Mouse (Mus musculus) thymus, adult 2 months (tissue): ENCODE measurements at regions not wholly inside any gene's neighbourhood (a gene's known extent, or its start where the extent isn't known, plus 50 kb on each side); places are given as distances from the start of the nearest gene placed in this dataset.

Experiments
- DNase-seq: peaks from one replicate; pipeline ENCODE4 v3.0.0; 2021
- H3K27ac ChIP-seq: fragments of 200-500 bp; 2 replicates; pipeline ENCODE4 v1.5.1; 2012; ENCODE audit warnings: low read length, control low read depth; ENCODE audit not compliant: control insufficient read depth, insufficient read depth
- H3K27me3 ChIP-seq: fragments of 200-500 bp; 2 replicates; pipeline ENCODE4 v1.6.1; 2012; ENCODE audit warnings: mild to moderate bottlenecking, low read length, moderate library complexity, mixed read lengths; ENCODE audit not compliant: control insufficient read depth, insufficient read depth
- H3K36me3 ChIP-seq: fragments of 200-500 bp; 2 replicates; pipeline ENCODE4 v1.6.1; 2012; ENCODE audit warnings: mild to moderate bottlenecking, low read length, moderate library complexity; ENCODE audit not compliant: control insufficient read depth, insufficient read depth
- H3K4me1 ChIP-seq: fragments of 200-500 bp; replicated peaks from 2 replicates; pipeline ENCODE4 v1.6.1; 2012; ENCODE audit warnings: low read length; ENCODE audit not compliant: control insufficient read depth, insufficient read depth
- H3K4me3 ChIP-seq: fragments of 200-500 bp; 2 replicates; pipeline ENCODE4 v1.5.1; 2012; ENCODE audit warnings: mild to moderate bottlenecking, low read length, control low read depth, moderate library complexity; ENCODE audit not compliant: control insufficient read depth, insufficient read depth
- CTCF ChIP-seq: fragments of 200-500 bp; IDR thresholded peaks from 2 replicates; pipeline ENCODE4 v1.5.1; 2012; ENCODE audit warnings: mild to moderate bottlenecking, control low read depth, low read length, moderate library complexity, borderline replicate concordance; ENCODE audit not compliant: control insufficient read depth, poor library complexity, insufficient read depth; ENCODE audit errors: extremely low read depth
- POLR2A ChIP-seq: fragments of 200-500 bp; IDR thresholded peaks from 2 replicates; pipeline ENCODE4 v1.6.1; 2012; ENCODE audit warnings: mild to moderate bottlenecking, low read length, control low read depth, moderate library complexity; ENCODE audit not compliant: control insufficient read depth, poor library complexity, insufficient read depth; ENCODE audit errors: extremely low read depth
- WGBS: fragments of 180-500 bp; shearing (Covaris S2); methylation state at CpG from one replicate; pipeline ENCODE4 v1.1.7; 2018; 5-methylcytosine and 5-hydroxymethylcytosine counted together

GRCm38 (mm10) chr9:43673171-43673680 lies 70.6 kb upstream of the Nectin1 start:
- Histone ChIP-seq H3K27ac (no peak overlapping the region), H3K4me3 (no peak overlapping the region), H3K36me3 (no peaks in the 10 kb centered on the region), H3K27me3 (no peaks in the 10 kb centered on the region), H3K4me1 (no peaks in the 10 kb centered on the region)
- TF ChIP-seq POLR2A = no peak
- no peak for DNase-seq
- 59% methylated on average over 4 of the region's 4 CpGs for WGBS

DNA sequence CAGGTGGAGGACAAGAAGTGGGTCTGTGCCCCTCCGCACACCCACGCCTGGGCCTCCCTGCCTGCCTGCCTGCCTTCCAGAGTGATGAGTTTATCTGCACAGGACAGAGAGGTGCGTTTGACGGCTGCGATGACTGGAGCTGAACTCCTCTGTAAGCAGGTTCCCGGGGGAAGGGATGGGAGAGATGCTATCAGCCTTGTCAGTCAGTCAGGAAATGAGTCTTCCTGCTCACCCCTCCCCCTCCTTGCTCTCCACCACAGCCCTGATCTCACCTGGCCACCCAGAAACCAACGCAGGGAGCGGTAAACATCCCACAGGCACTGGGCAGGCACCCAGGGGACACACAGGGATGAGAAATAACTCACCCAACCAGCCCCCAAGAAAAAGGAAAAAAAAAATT lies 69.5 kb upstream of the Nectin1 start:
- no peak overlapping the region for H3K27ac ChIP-seq
- 48% methylated on average over 8 of the region's 8 CpGs for WGBS
- H3K27me3 ChIP-seq = no peaks in the 10 kb centered on the region
- no peak for TF ChIP-seq CTCF
- no peaks in the 10 kb centered on the region for H3K4me1 ChIP-seq
- H3K36me3 ChIP-seq = no peaks in the 10 kb centered on the region
- DNase-seq = no peak
- H3K4me3 ChIP-seq = no peak overlapping the region

DNA sequence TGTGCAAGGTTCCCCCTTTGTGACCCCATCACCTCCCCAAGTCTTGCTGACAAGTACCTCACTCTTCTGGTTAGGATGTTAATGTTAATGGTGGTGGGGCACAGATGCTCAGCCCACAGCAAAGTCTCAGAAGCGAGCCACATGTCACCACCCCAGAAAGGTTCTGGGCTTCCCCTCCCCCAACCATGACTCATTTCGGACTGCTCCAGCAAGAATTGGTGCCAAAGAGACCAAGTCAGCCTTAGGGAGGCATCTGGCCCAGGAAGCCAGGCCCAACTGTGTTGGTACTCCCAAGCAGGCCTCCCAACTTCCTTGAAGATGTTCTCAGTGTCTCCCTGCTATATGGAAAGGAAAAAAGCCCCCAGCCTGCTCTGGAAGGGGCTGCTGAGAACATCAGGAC lies 67.8 kb upstream of the Nectin1 start:
- Histone ChIP-seq H3K27ac (no peak overlapping the region), H3K36me3 (no peaks in the 10 kb centered on the region), H3K4me1 (no peaks in the 10 kb centered on the region), H3K4me3 (no peak overlapping the region), H3K27me3 (no peaks in the 10 kb centered on the region)
- WGBS = 77% methylated on average over 2 of the region's 2 CpGs
- no peak for TF ChIP-seq POLR2A
- TF ChIP-seq CTCF = no peak
- no peak for DNase-seq

DNA sequence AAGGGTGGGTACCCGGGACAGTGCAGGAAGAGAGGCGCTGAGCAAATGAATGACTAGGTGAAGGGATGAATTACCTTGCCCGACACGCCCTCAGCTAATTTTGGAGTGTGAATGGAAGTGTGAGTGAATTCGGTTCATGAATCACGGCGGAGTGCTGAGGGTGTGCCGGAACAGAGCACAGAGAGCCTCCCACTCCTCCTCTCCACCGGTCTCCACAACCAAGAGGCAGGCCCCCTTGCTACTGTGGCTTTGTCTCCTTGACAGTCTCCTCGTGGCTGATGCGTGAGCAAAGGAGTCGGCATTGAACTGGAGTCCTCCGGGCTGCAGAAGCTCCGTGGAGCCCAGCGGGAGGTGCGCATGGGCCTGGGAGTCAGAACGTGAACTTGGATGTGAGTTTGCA lies 64.5 kb upstream of the Nectin1 start:
- H3K36me3 ChIP-seq = no peaks in the 10 kb centered on the region
- no peak overlapping the region for H3K27ac ChIP-seq
- H3K4me3 ChIP-seq = no peak overlapping the region
- WGBS = 60% methylated on average over 17 of the region's 17 CpGs
- no peaks in the 10 kb centered on the region for H3K27me3 ChIP-seq
- no peak for DNase-seq
- no peaks in the 10 kb centered on the region for H3K4me1 ChIP-seq
- no peak for TF ChIP-seq CTCF
- TF ChIP-seq POLR2A = no peak

DNA sequence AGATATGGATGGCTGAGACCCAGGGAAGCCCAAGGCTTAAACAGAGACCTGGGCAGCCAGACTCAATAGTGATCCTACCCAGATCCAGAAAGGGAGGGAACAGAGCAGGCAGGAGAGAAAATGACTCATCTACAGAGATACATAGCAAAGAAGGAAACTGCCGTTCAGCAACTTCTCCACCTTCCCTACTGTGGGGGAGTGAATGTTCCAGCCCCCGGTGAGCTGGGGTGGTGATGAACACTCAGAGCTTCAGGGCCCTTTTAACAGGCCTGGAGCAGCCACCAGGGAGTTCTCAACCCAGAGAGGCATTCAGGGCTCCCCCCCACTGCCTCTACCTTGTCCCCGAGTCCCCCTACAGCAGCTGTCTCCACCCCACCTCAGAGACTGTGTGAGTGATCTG lies 62.5 kb upstream of the Nectin1 start:
- H3K27me3 ChIP-seq = no peaks in the 10 kb centered on the region
- WGBS = 72% methylated on average over 3 of the region's 3 CpGs
- DNase-seq = no peak
- H3K27ac ChIP-seq = no peak overlapping the region
- H3K4me1 ChIP-seq = no peaks in the 10 kb centered on the region
- H3K36me3 ChIP-seq = no peaks in the 10 kb centered on the region
- no peak overlapping the region for H3K4me3 ChIP-seq
- TF ChIP-seq POLR2A (no peak), CTCF (no peak)

- DNase-seq = no peak
- no peaks in the 10 kb centered on the region for H3K4me1 ChIP-seq
- TF ChIP-seq POLR2A = no peak
- no peak for TF ChIP-seq CTCF
- no peak overlapping the region for H3K27ac ChIP-seq
- no peak overlapping the region for H3K4me3 ChIP-seq
- 76% methylated on average over 5 of the region's 5 CpGs for WGBS
- no peaks in the 10 kb centered on the region for H3K27me3 ChIP-seq
- H3K36me3 ChIP-seq = no peaks in the 10 kb centered on the region
Observed at GRCm38 (mm10) chr9:43682102-43682501, 61.7 kb upstream of the Nectin1 start.

DNA sequence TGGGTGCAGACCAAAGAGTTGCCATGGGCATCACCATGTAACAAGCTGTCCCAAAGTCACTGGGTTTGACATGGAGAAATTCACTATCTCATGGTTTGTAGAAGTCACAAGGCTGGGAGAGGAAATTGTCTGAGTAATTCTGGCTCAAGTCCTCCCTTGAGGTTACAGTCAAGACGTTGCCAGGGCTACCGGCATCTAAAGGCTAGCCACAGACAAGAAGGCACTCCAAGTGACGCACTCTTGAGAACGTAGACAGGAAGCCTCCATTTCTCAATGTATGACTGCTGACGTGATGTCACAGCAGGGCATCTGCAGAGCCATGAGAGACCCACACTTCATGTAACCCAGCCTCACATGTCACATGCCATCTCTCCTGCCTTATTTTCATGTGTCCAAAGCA lies 59.2 kb upstream of the Nectin1 start:
- 43% methylated on average over 5 of the region's 5 CpGs for whole genome bisulfite sequencing

More for the DNA sequence above, 59.2 kb upstream of the Nectin1 start:
- Histone ChIP-seq H3K27ac (no peak overlapping the region), H3K36me3 (no peaks in the 10 kb centered on the region), H3K27me3 (no peaks in the 10 kb centered on the region), H3K4me1 (no peaks in the 10 kb centered on the region), H3K4me3 (no peak overlapping the region)
- DNase-seq = no peak
- TF ChIP-seq CTCF = no peak
- TF ChIP-seq POLR2A = no peak
